Mouse (Mus musculus) bone marrow macrophage, adult 2 months (primary cell): Measurements from ENCODE around the gene Ptch1.

Source experiments
- CTCF ChIP-seq: IDR thresholded peaks from 2 replicates; pipeline ENCODE4 v1.5.1; 2012; ENCODE audit warnings: low read depth, mild to moderate bottlenecking, low read length, moderate library complexity
- POLR2A ChIP-seq: IDR thresholded peaks from 2 replicates; pipeline ENCODE4 v1.6.1; 2012; ENCODE audit warnings: mild to moderate bottlenecking, low read depth, low read length, borderline replicate concordance

DNA sequence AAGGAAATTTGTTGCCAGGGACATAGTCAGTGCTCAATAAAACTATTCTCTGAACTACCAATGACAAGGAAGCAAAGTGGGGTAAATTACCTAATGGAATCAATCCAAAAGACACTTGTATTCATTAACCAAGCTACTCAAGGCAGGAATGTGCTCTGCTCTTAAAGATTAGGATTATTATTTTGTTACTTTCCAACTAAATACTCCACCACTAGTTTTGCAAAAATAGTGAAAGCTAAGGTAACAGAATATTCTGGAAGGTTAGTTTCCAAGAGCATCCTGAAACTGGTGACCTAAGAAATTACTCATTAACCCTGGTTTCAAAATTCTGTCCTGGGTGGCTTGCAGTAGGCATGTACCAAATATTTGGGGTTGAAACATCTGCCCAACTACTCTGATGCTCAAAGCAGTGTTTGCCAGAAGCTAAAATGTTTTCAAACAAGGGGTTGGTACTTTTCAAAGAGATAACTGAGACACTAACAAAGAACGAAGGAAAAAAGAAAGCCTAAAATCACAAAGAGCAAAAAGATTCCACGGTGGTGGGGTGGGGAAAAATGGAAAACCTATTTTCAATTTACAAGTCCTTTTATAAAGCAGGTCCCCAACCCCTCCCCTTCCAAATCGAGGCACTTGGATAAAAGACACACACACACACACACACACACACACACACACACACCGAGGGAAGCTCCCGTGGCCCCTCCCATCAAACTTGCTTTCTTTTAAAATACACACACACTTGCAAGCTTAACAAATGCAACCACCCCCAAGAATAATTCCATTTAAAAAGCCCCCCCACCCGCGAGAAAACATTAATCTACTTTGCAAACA, 11.0 kb downstream of the Ptch1 start:
- no peak for TF ChIP-seq POLR2A
- no peak for TF ChIP-seq CTCF
